Mouse (Mus musculus) adrenal gland, adult 10 weeks (tissue): ENCODE measurements around the gene Scgb2b18. TPM values are rescaled to one million over a fixed set of nuclear protein-coding genes. Genes with fewer than 3 reads are reported as not detected.

Experiments used
- polyA plus RNA-seq: library from polyadenylated mRNA; stranded (reverse); fragments of 350-450 nt; fragmentation: Illumina TruSeq; extraction: RNeasy Lipid Tissue Mini Kit (QIAGEN cat#74804); gene quantifications from one replicate; pipeline ENCODE4 v1.2.3, GENCODE M21; 2014; ENCODE audit warnings: low read depth, low replicate concordance

The Scgb2b18 gene
- not detected for polyA plus RNA-seq

DNA sequence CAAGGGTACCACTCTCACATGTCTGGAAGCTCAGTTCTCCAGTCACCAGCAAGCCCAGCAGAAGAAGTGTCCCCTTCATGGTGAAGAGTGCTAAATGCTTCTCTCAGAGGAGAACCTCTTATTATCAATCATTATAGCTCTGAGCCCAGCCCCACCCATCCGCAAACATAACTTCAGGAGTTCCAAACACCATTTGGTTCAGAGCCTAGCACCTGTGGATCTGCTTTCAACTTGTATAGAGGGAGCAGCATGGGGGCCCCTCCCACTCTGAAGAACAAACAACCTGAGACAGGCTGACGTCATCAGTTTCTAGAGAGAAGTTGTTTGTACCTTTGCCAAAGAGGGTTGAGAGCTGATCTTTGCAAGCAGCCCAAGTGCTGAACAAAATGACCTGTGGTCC is at the start of gene Scgb2b18:
Gene Scgb2b18 (minus strand): TSS at position 101 of the 400 bp plus-strand sequence.

DNA sequence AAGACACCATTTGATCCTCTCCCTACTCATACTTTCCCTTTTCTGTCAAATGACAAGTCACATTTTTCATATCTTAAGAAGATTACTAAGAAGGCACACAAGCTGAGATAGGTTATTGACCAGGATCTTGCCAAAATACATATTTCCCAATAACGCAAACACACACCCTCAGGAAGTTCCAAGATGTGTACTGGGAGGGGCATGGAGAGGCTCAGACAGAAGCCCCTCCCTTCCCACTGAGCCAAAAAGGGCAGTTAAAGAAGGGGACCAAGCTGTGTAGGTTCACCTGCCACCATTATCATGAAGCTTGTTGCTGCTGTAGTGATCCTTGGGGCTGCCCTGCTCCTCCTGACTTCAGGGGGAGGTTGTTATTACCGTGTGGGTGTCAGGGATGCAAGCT is 11.6 kb upstream of the Scgb2b18 start, which contains the start of gene Scgb1b18:
Gene Scgb1b18 (plus strand): TSS at position 301 of the 400 bp plus-strand sequence.

Other genes with a start within 250 kb of the Scgb2b18 start
- gene Scgb2b17, start 117.3 kb downstream of the Scgb2b18 start, polyA plus RNA-seq: not detected
- not detected for gene Scgb1b17, start 110.4 kb downstream of the Scgb2b18 start, polyA plus RNA-seq
- gene Scgb1b18, start 11.7 kb upstream of the Scgb2b18 start, polyA plus RNA-seq: not detected
- gene Scgb2b19, start 106.5 kb upstream of the Scgb2b18 start, polyA plus RNA-seq: not detected
- gene Scgb1b19, start 113.4 kb upstream of the Scgb2b18 start, polyA plus RNA-seq: not detected
- gene Scgb2b20, start 192.5 kb upstream of the Scgb2b18 start, polyA plus RNA-seq: not detected
- gene Scgb1b20, start 199.4 kb upstream of the Scgb2b18 start, polyA plus RNA-seq: not detected